Mouse (Mus musculus) kidney, embryonic 15.5 days (tissue): ENCODE data around the gene Kcnj3. TPM values are rescaled to one million over a fixed set of nuclear protein-coding genes. Genes with fewer than 3 reads are reported as not detected.
"Not testable (repeated sequence)": the region's sequence is repeated elsewhere in the genome, so short reads cannot be mapped to it uniquely, and the experiment has no call there.

Source experiments
- ATAC-seq: fragments of 200-750 bp; cut with Nextera tagmentation; replicated peaks from 2 replicates; pipeline ENCODE4 v1.8.0; 2017; ENCODE audit warnings: moderate TSS enrichment; ENCODE audit not compliant: low FRiP score
- H3K27ac ChIP-seq: fragments of 300-500 bp; sonication (generic); 2 replicates; pipeline ENCODE4 v1.5.1; 2015; ENCODE audit warnings: mild to moderate bottlenecking, inconsistent platforms
- H3K27me3 ChIP-seq: fragments of 300-500 bp; sonication (generic); 2 replicates; pipeline ENCODE4 v1.6.1; 2015; ENCODE audit warnings: inconsistent platforms
- H3K36me3 ChIP-seq: fragments of 300-500 bp; sonication (generic); 2 replicates; pipeline ENCODE4 v1.6.1; 2015; ENCODE audit warnings: inconsistent platforms
- H3K4me1 ChIP-seq: fragments of 300-500 bp; sonication (generic); 2 replicates; pipeline ENCODE4 v1.6.1; 2015; ENCODE audit warnings: inconsistent platforms
- H3K4me2 ChIP-seq: fragments of 300-500 bp; sonication (generic); 2 replicates; pipeline ENCODE4 v1.6.1; 2015; ENCODE audit warnings: moderate library complexity, mild to moderate bottlenecking, inconsistent platforms
- H3K4me3 ChIP-seq: fragments of 300-500 bp; sonication (generic); replicated peaks from 2 replicates; pipeline ENCODE4 v1.5.1; 2015; ENCODE audit warnings: mild to moderate bottlenecking, inconsistent platforms
- H3K9ac ChIP-seq: fragments of 300-500 bp; sonication (generic); 2 replicates; pipeline ENCODE4 v1.6.1; 2015; ENCODE audit warnings: mild to moderate bottlenecking, inconsistent platforms
- H3K9me3 ChIP-seq: fragments of 300-500 bp; sonication (generic); replicated peaks from 2 replicates; pipeline ENCODE4 v1.6.1; 2016; ENCODE audit warnings: inconsistent platforms
- WGBS: fragments of 180-500 bp; shearing (Covaris S2); methylation state at CpG from one replicate; pipeline ENCODE4 v1.1.7; 2015; ENCODE audit warnings: mixed read lengths; 5-methylcytosine and 5-hydroxymethylcytosine counted together
- polyA plus RNA-seq: library from polyadenylated mRNA; unstranded; fragments of >200 nt; fragmentation: Nextera tagmentation; extraction: Ambion mirVana; gene quantifications from 2 replicates; pipeline ENCODE4 v1.2.1, GENCODE M21; 2015

Gene Kcnj3
- polyA plus RNA-seq, 1 experiment from 2014 or later = 0.06 TPM

- no peaks in the 10 kb centered on the region for H3K9me3 ChIP-seq
- no peak overlapping the region for H3K27ac ChIP-seq
- H3K27me3 ChIP-seq = no peaks in the 10 kb centered on the region
- ATAC-seq = no peak
- no peak overlapping the region for H3K4me2 ChIP-seq
- H3K9ac ChIP-seq = no peak overlapping the region
- no peaks in the 10 kb centered on the region for H3K4me1 ChIP-seq
- H3K4me3 ChIP-seq = no peak overlapping the region
- H3K36me3 ChIP-seq = no peaks in the 10 kb centered on the region
- 90% methylated on average over 1 of the region's 1 CpGs for WGBS
Observed at GRCm38 (mm10) chr2:55450774-55451173, 15.0 kb downstream of the Kcnj3 start.

GRCm38 (mm10) chr2:55459195-55459594 is 23.4 kb downstream of the Kcnj3 start:
- no peaks in the 10 kb centered on the region for H3K27me3 ChIP-seq
- ATAC-seq = no peak
- 84% methylated on average over 2 of the region's 2 CpGs for WGBS
- no peak overlapping the region for H3K4me3 ChIP-seq
- H3K9ac ChIP-seq = no peak overlapping the region
- no peak overlapping the region for H3K27ac ChIP-seq
- H3K36me3 ChIP-seq = no peaks in the 10 kb centered on the region
- no peaks in the 10 kb centered on the region for H3K9me3 ChIP-seq
- H3K4me2 ChIP-seq = no peak overlapping the region
- no peaks in the 10 kb centered on the region for H3K4me1 ChIP-seq

GRCm38 (mm10) chr2:55469141-55469540 is 33.4 kb downstream of the Kcnj3 start:
- no peak overlapping the region for H3K27ac ChIP-seq
- WGBS = 70% methylated on average over 2 of the region's 2 CpGs
- no peak for ATAC-seq
- H3K4me2 ChIP-seq = no peak overlapping the region
- no peaks in the 10 kb centered on the region for H3K4me1 ChIP-seq
- no peaks in the 10 kb centered on the region for H3K36me3 ChIP-seq
- H3K4me3 ChIP-seq = no peak overlapping the region
- no peak overlapping the region for H3K9ac ChIP-seq
- H3K27me3 ChIP-seq = no peaks in the 10 kb centered on the region
- H3K9me3 ChIP-seq = no peaks in the 10 kb centered on the region

GRCm38 (mm10) chr2:55470006-55470405 is 34.2 kb downstream of the Kcnj3 start:
- no peaks in the 10 kb centered on the region for H3K27me3 ChIP-seq
- H3K4me2 ChIP-seq = no peak overlapping the region
- WGBS = 91% methylated on average over 2 of the region's 2 CpGs
- H3K9me3 ChIP-seq = no peaks in the 10 kb centered on the region
- H3K27ac ChIP-seq = no peak overlapping the region
- H3K36me3 ChIP-seq = no peaks in the 10 kb centered on the region
- H3K4me1 ChIP-seq = no peaks in the 10 kb centered on the region
- H3K4me3 ChIP-seq = no peak overlapping the region
- H3K9ac ChIP-seq = no peak overlapping the region
- ATAC-seq = no peak

GRCm38 (mm10) chr2:55479511-55479910 is 43.7 kb downstream of the Kcnj3 start:
- 83% methylated on average over 4 of the region's 4 CpGs for WGBS
- H3K4me1 ChIP-seq = no peaks in the 10 kb centered on the region

GRCm38 (mm10) chr2:55479933-55480601 is 44.3 kb downstream of the Kcnj3 start:
- 78% methylated on average over 4 of the region's 4 CpGs for WGBS

More at GRCm38 (mm10) chr2:55479511-55479910, 43.7 kb downstream of the Kcnj3 start:
- H3K4me2 ChIP-seq = no peak overlapping the region
- no peaks in the 10 kb centered on the region for H3K27me3 ChIP-seq
- H3K36me3 ChIP-seq = no peaks in the 10 kb centered on the region
- no peaks in the 10 kb centered on the region for H3K9me3 ChIP-seq
- no peak overlapping the region for H3K4me3 ChIP-seq
- no peak overlapping the region for H3K27ac ChIP-seq
- ATAC-seq = no peak
- no peak overlapping the region for H3K9ac ChIP-seq

GRCm38 (mm10) chr2:55480602-55480965 is 44.8 kb downstream of the Kcnj3 start:
- no peaks in the 10 kb centered on the region for H3K27me3 ChIP-seq
- H3K27ac ChIP-seq = no peak overlapping the region
- no peak overlapping the region for H3K4me2 ChIP-seq
- no peak overlapping the region for H3K4me3 ChIP-seq
- no peaks in the 10 kb centered on the region for H3K36me3 ChIP-seq
- ATAC-seq = no peak
- H3K4me1 ChIP-seq = no peaks in the 10 kb centered on the region
- H3K9me3 ChIP-seq = no peaks in the 10 kb centered on the region
- H3K9ac ChIP-seq = no peak overlapping the region

More at GRCm38 (mm10) chr2:55479933-55480601, 44.3 kb downstream of the Kcnj3 start:
- Histone ChIP-seq H3K4me3 (no peak overlapping the region), H3K27ac (no peak overlapping the region), H3K9me3 (no peaks in the 10 kb centered on the region), H3K27me3 (no peaks in the 10 kb centered on the region), H3K4me1 (no peaks in the 10 kb centered on the region), H3K36me3 (no peaks in the 10 kb centered on the region), H3K4me2 (no peak overlapping the region), H3K9ac (no peak overlapping the region)
- ATAC-seq = no peak

- not testable (repeated sequence) for H3K4me2 ChIP-seq, H3K4me3 ChIP-seq, ATAC-seq, H3K9me3 ChIP-seq, H3K9ac ChIP-seq, H3K27me3 ChIP-seq, H3K36me3 ChIP-seq, H3K4me1 ChIP-seq, H3K27ac ChIP-seq
- 86% methylated on average over 7 of the region's 7 CpGs for WGBS
Observed at GRCm38 (mm10) chr2:55485500-55486129, 49.8 kb downstream of the Kcnj3 start.

- ATAC-seq = no peak
- WGBS = 56% methylated on average over 9 of the region's 9 CpGs
- no peaks in the 10 kb centered on the region for H3K36me3 ChIP-seq
Observed at GRCm38 (mm10) chr2:55503390-55504176, 67.8 kb downstream of the Kcnj3 start.

GRCm38 (mm10) chr2:55505712-55506111 is 69.9 kb downstream of the Kcnj3 start:
- ATAC-seq = no peak
- Histone ChIP-seq H3K9me3 (no peaks in the 10 kb centered on the region), H3K27me3 (no peaks in the 10 kb centered on the region), H3K27ac (no peak overlapping the region), H3K9ac (no peak overlapping the region), H3K4me1 (no peaks in the 10 kb centered on the region), H3K4me2 (no peak overlapping the region), H3K4me3 (no peak overlapping the region), H3K36me3 (no peaks in the 10 kb centered on the region)
- WGBS = 86% methylated on average over 1 of the region's 1 CpGs

More at GRCm38 (mm10) chr2:55503390-55504176, 67.8 kb downstream of the Kcnj3 start:
- H3K4me2 ChIP-seq = no peak overlapping the region
- no peaks in the 10 kb centered on the region for H3K27me3 ChIP-seq
- H3K9ac ChIP-seq = no peak overlapping the region
- no peaks in the 10 kb centered on the region for H3K9me3 ChIP-seq
- H3K27ac ChIP-seq = no peak overlapping the region
- no peak overlapping the region for H3K4me3 ChIP-seq
- no peaks in the 10 kb centered on the region for H3K4me1 ChIP-seq

GRCm38 (mm10) chr2:55517297-55517696 is 81.5 kb downstream of the Kcnj3 start:
- Histone ChIP-seq H3K4me3 (no peak overlapping the region), H3K27ac (no peak overlapping the region), H3K9ac (no peak overlapping the region), H3K9me3 (no peaks in the 10 kb centered on the region), H3K4me2 (no peak overlapping the region), H3K27me3 (no peaks in the 10 kb centered on the region), H3K36me3 (no peaks in the 10 kb centered on the region), H3K4me1 (no peaks in the 10 kb centered on the region)
- ATAC-seq = no peak

- Histone ChIP-seq H3K4me3 (no peak overlapping the region), H3K27me3 (no peaks in the 10 kb centered on the region), H3K4me2 (no peak overlapping the region), H3K36me3 (no peaks in the 10 kb centered on the region), H3K9ac (no peak overlapping the region), H3K27ac (no peak overlapping the region), H3K4me1 (no peaks in the 10 kb centered on the region), H3K9me3 (no peaks in the 10 kb centered on the region)
- ATAC-seq = no peak
- WGBS = 89% methylated on average over 8 of the region's 8 CpGs
Observed at GRCm38 (mm10) chr2:55532738-55533491, 97.1 kb downstream of the Kcnj3 start.
